Mouse (Mus musculus) ES-Bruce4 (cell line): ENCODE measurements at regions not wholly inside any gene's neighbourhood (a gene's known extent, or its start where the extent isn't known, plus 50 kb on each side); places are given as distances from the start of the nearest gene placed in this dataset.

ENCODE experiments used
- H3K27ac ChIP-seq: 2 replicates; pipeline ENCODE4 v1.5.1; 2012; ENCODE audit warnings: low read length, inconsistent platforms; ENCODE audit not compliant: insufficient read depth
- H3K27me3 ChIP-seq: 2 replicates; pipeline ENCODE4 v1.6.1; 2012; ENCODE audit warnings: mild to moderate bottlenecking, low read length, inconsistent platforms; ENCODE audit not compliant: control insufficient read depth, poor library complexity, insufficient read depth, severe bottlenecking
- H3K36me3 ChIP-seq: 2 replicates; pipeline ENCODE4 v1.6.1; 2012; ENCODE audit warnings: inconsistent platforms, mild to moderate bottlenecking, low read length, moderate library complexity; ENCODE audit not compliant: control insufficient read depth, poor library complexity, insufficient read depth, severe bottlenecking
- H3K4me1 ChIP-seq: one replicate; pipeline ENCODE4 v1.8.1; 2011; ENCODE audit warnings: low read length; ENCODE audit not compliant: control insufficient read depth, insufficient read depth
- H3K4me3 ChIP-seq: 2 replicates; pipeline ENCODE4 v1.5.1; 2011; ENCODE audit warnings: low read depth, mild to moderate bottlenecking, low read length
- H3K9ac ChIP-seq: 2 replicates; pipeline ENCODE4 v1.6.1; 2012; ENCODE audit warnings: low read depth, mild to moderate bottlenecking, inconsistent platforms; ENCODE audit not compliant: poor library complexity, severe bottlenecking
- H3K9me3 ChIP-seq: replicated peaks from 2 replicates; pipeline ENCODE4 v1.6.1; 2012; ENCODE audit warnings: mild to moderate bottlenecking, low read length, inconsistent platforms; ENCODE audit not compliant: control insufficient read depth, poor library complexity, insufficient read depth, severe bottlenecking
- CTCF ChIP-seq: IDR thresholded peaks from one replicate; pipeline ENCODE4 v1.8.1; 2011; ENCODE audit warnings: low read depth, low read length
- EP300 ChIP-seq: IDR thresholded peaks from 2 replicates; pipeline ENCODE4 v1.6.1; 2011; ENCODE audit warnings: low read depth, low read length; ENCODE audit not compliant: insufficient read depth
- POLR2A ChIP-seq: IDR thresholded peaks from one replicate; pipeline ENCODE4 v1.8.1; 2011; ENCODE audit warnings: low read length; ENCODE audit not compliant: insufficient read depth

DNA sequence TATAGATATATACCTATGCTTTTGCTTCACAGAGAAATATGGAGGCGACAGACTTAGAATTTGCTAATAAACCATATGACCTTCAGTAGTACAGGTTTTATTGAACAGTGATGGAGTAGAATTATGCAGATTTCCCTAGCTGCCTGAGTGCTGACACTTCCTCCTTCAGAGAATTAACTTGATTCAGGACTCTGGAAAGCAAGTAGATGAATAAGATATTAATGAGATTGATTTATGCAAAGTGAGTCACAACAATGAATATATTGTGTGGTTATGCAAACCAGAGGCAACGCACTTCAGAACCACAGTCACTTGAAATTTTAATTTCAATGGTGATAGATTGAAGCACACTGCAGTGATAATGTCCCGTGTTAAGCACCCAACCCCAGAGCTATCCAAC is 112.5 kb upstream of the Slc35f1 start:
- Histone ChIP-seq H3K27ac (no peak overlapping the region), H3K27me3 (no peaks in the 10 kb centered on the region), H3K36me3 (no peaks in the 10 kb centered on the region), H3K9ac (no peak overlapping the region), H3K4me1 (no peaks in the 10 kb centered on the region), H3K4me3 (no peak overlapping the region), H3K9me3 (no peaks in the 10 kb centered on the region)
- TF ChIP-seq CTCF (no peak), EP300 (no peak), POLR2A (no peak)

DNA sequence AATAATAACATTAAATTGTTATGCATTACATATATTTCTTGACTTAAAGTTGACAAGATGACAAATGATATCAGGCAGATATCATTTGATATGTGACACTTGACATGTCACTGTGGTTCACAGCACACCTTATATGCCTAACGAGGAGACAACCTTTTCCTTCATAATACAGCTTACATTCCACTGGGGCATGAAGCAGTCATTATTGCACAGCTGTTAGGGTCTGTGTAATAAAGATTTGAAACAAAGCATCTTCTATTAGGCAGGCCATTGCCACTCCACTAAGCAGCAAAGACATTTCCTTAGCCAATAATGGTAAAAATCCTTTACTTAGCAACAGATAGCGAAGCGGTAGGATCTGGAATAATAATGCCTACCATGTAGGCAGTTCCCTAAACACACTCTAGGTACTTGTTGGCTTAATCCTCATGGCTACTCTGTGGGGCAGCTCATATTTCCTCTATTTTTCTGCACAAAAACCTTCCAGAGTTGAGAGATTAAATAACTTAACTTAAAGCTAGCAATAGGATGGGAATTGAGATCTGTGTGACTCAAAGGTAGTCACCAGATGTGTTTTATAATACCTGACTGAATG is 112.0 kb upstream of the Slc35f1 start:
- H3K4me1 ChIP-seq, result no peaks in the 10 kb centered on the region
- no peaks in the 10 kb centered on the region for H3K9me3 ChIP-seq
- no peak for TF ChIP-seq CTCF
- H3K4me3 ChIP-seq, result no peak overlapping the region
- no peak overlapping the region for H3K27ac ChIP-seq
- H3K9ac ChIP-seq, result no peak overlapping the region
- no peaks in the 10 kb centered on the region for H3K27me3 ChIP-seq
- no peaks in the 10 kb centered on the region for H3K36me3 ChIP-seq

DNA sequence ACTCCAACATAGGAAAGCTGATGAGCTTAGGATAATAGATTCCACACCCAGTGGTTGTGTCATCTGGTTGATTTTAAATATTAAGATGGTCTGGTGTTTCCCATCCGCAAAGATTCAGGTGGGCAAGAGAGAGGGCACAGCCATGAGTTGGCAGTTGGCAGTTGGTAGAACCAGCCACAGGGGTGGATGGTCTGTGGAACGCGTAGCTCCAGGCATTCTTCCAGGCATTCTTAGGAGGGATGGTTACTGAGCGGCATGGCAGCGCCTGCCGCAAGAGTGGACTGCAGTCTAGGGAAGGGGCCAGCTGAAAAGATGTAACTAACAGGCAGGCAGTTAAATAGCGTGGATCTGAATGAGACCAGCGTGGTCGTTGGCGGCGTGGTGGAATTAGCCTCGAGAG is 96.6 kb upstream of the Slc35f1 start:
- Histone ChIP-seq H3K27ac (no peak overlapping the region), H3K36me3 (no peaks in the 10 kb centered on the region), H3K9ac (no peak overlapping the region), H3K27me3 (no peaks in the 10 kb centered on the region), H3K9me3 (peaks cover 4% of the 10 kb centered on the region), H3K4me3 (no peak overlapping the region), H3K4me1 (no peaks in the 10 kb centered on the region)
- TF ChIP-seq EP300, result no peak
- no peak for TF ChIP-seq POLR2A
- TF ChIP-seq CTCF, result no peak
